Mouse (Mus musculus) CH12.LX (cell line): ENCODE data around the gene Gm49383.

ENCODE experiments used
- EP300 ChIP-seq: IDR thresholded peaks from 2 replicates; pipeline ENCODE4 v1.6.1; 2011; ENCODE audit warnings: low read length, improper control_type of control experiment
- JUND ChIP-seq: conservative IDR thresholded peaks from 2 replicates; pipeline ENCODE4 v1.6.1; 2011; ENCODE audit warnings: low read depth, low read length, improper control_type of control experiment
- POLR2A ChIP-seq: IDR thresholded peaks from 2 replicates; pipeline ENCODE4 v1.6.1; 2011; ENCODE audit warnings: low read depth, mild to moderate bottlenecking, improper control_type of control experiment, low read length
- ZKSCAN1 ChIP-seq: IDR thresholded peaks from 2 replicates; pipeline ENCODE4 v1.6.1; 2012; ENCODE audit warnings: low read depth, inconsistent platforms, low read length, improper control_type of control experiment, borderline replicate concordance

DNA sequence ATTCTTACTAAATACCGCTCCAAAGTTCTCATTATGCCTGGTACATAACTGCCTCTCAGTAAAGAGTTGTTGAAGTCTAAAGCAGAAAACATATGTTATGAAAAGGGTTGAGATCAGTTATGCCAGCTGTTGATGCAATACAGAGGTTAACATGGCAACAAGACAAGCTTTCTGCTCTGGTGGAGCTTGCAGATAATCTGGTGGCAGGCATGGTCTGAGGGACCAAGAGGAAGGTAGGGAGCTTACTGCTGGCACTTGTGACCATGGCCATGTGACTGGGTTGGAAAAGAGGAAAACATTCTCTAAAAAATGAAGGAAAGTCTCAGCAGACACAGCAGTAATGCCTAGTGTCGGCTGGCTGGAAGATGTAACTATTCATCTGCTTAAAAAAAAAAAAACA is 25.6 kb downstream of the Gm49383 start:
- TF ChIP-seq JUND (no peak), POLR2A (no peak), EP300 (no peak), ZKSCAN1 (no peak)
